Mouse (Mus musculus) megakaryocyte progenitor cell, adult 5-6 weeks (primary cell): ENCODE results near the gene Secisbp2. TPM values are rescaled to one million over a fixed set of nuclear protein-coding genes. Genes with fewer than 3 reads are reported as not detected.
"Not testable (repeated sequence)": the region's sequence is repeated elsewhere in the genome, so short reads cannot be mapped to it uniquely, and the experiment has no call there.

ENCODE experiments used
- ATAC-seq: replicated peaks from 2 replicates; pipeline ENCODE4 v1.8.0; 2016; ENCODE audit warnings: mild to moderate bottlenecking, moderate TSS enrichment, inconsistent platforms; ENCODE audit not compliant: poor library complexity
- total RNA-seq, 2 experiments: library from RNA; stranded (forward) in 1 of 2; stranded (reverse) in 1 of 2; fragments of 157-497, 149-512 nt in 1 of 2; fragments of 200-1000 nt in 1 of 2; gene quantifications; 2 replicates each; pipeline versions ENCODE4 v1.2.3 to v1.2.4; 2015 to 2017

Secisbp2 gene
- total RNA-seq, 2 experiments from 2014 or later, result 15.9 to 25.0 TPM

GRCm38 (mm10) chr13:51642171-51642778 lies 9.2 kb upstream of the Secisbp2 start:
- ATAC-seq, result no peak

GRCm38 (mm10) chr13:51643924-51644828 lies 7.3 kb upstream of the Secisbp2 start:
- no peak for ATAC-seq

- ATAC-seq, result peak; percentile 82
Measured at GRCm38 (mm10) chr13:51644829-51645789, 6.4 kb upstream of the Secisbp2 start, which contains the start of gene Cks2. Gene Cks2 (plus strand): TSS chr13:51645232.

- ATAC-seq, result 0 out of 2 replicates have a peak, but pooled peaks have one; percentile 10
Measured at GRCm38 (mm10) chr13:51645872-51646271, 5.6 kb upstream of the Secisbp2 start.

- ATAC-seq, result no peak
Measured at GRCm38 (mm10) chr13:51646362-51647027, 5.0 kb upstream of the Secisbp2 start.

- ATAC-seq, result no peak
Measured at GRCm38 (mm10) chr13:51647770-51648169, 3.7 kb upstream of the Secisbp2 start.

- ATAC-seq, result no peak
Measured at GRCm38 (mm10) chr13:51648237-51648636, 3.3 kb upstream of the Secisbp2 start.

GRCm38 (mm10) chr13:51649740-51650139 lies 1.8 kb upstream of the Secisbp2 start:
- no peak for ATAC-seq

- ATAC-seq, result no peak
Measured at GRCm38 (mm10) chr13:51653159-51653558, 1.7 kb downstream of the Secisbp2 start.

GRCm38 (mm10) chr13:51653961-51654360 lies 2.5 kb downstream of the Secisbp2 start:
- no peak for ATAC-seq

- no peak for ATAC-seq
Measured at GRCm38 (mm10) chr13:51656516-51657235, 5.2 kb downstream of the Secisbp2 start.

- ATAC-seq, result 0 out of 2 replicates have a peak, but pooled peaks have one; percentile 42
Measured at GRCm38 (mm10) chr13:51658094-51658493, 6.6 kb downstream of the Secisbp2 start.

GRCm38 (mm10) chr13:51659573-51659972 lies 8.1 kb downstream of the Secisbp2 start:
- no peak for ATAC-seq

- ATAC-seq, result no peak
Measured at GRCm38 (mm10) chr13:51663561-51663960, 12.1 kb downstream of the Secisbp2 start.

- ATAC-seq, result not testable (repeated sequence)
Measured at GRCm38 (mm10) chr13:51668195-51668594, 16.7 kb downstream of the Secisbp2 start.

- peak; percentile 24; the same call in 1 of the 2 replicates for ATAC-seq
Measured at GRCm38 (mm10) chr13:51676641-51677040, 25.1 kb downstream of the Secisbp2 start.

GRCm38 (mm10) chr13:51677041-51677440 lies 25.5 kb downstream of the Secisbp2 start:
- peak; percentile 12; the same call in 1 of the 2 replicates for ATAC-seq

GRCm38 (mm10) chr13:51677630-51678185 lies 26.2 kb downstream of the Secisbp2 start:
- ATAC-seq, result peak; percentile 70

GRCm38 (mm10) chr13:51678687-51679086 lies 27.2 kb downstream of the Secisbp2 start:
- no peak for ATAC-seq
